Mouse (Mus musculus) fibroblast of lung, adult 2 months (primary cell): ENCODE measurements around the gene Ddah2.

ENCODE experiments used
- DNase-seq: peaks from one replicate; pipeline ENCODE4 v3.0.0-alpha.2; 2011; ENCODE audit warnings: low read depth

Gene Ddah2

DNA sequence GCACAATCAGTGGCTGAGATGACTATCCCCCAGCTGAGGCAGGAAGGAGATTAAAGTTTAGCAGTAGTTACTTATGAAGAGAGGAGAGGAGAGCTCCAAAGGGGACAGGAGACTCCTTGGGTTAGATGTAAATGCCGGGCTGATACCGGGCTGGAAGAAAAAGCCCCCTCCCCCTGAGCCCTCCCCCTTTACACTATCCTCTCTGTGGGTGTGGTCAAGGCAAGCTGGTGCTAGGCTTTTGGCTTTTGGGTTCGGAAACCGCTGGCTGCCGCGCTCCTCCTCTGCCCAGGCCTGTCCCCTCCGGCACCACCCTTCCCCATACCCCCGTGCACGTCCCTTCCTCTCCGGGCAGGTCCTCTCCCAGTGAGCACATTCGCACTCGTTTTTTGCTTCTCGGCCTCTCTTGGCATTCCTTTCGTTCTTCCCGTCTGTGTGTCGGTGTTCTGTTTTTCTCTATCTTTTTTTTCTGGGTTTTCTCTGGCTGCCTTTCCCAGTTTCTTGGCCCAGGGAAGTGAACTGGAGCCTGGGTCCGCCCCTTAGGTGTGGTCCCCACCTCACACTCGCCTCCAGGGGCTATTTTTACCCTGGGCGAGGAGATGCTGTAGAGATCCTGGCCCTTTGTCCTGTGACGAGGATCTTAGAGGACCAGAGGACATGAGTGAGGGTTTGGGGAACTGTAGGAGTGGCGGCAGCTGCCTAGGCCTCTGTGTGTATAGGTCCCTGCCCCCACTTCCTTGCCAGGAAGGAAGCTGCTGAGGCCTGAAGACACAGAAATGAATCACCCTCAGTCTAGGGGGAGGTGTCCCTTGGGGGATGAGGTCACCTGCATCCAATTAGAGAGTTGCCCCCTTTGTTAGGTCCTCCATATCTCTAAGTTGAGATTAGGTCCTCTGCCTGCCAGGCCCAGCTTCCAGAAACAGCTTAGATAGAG lies 7.4 kb upstream of the Ddah2 start:
- DNase-seq: peak; percentile 56

DNA sequence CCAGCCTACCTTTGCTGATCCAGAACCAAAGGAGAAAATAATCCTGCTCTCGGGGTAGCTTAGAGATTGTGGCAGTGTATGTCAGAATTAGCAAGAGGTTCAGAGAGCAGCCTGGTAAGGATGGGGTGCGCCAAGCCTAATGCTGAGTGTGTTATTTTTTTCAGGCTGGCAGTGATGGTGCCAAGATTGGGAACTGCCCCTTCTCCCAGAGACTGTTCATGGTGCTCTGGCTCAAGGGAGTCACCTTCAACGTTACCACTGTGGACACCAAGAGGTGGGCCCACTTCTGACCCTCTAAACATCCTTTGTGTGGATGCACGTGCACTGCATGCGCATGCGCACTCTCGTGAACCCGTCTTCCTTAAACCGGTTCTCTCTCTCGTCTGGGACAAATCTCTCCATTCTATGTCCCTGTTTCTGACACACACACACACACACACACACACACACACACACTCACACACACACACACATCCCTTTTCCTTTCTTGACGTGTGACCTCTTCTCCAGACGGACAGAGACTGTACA lies 6.5 kb upstream of the Ddah2 start:
- no peak for DNase-seq

GRCm38 (mm10) chr17:35055691-35056495 lies 2.9 kb upstream of the Ddah2 start:
- DNase-seq: no peak

GRCm38 (mm10) chr17:35057090-35057489 lies 1.7 kb upstream of the Ddah2 start:
- no peak for DNase-seq

GRCm38 (mm10) chr17:35058316-35058715 lies 519 bp upstream of the Ddah2 start:
- DNase-seq: no peak

GRCm38 (mm10) chr17:35060071-35060470 lies 1.2 kb downstream of the Ddah2 start:
- DNase-seq: no peak

- DNase-seq: no peak
Observed at GRCm38 (mm10) chr17:35060737-35061297, 2.0 kb downstream of the Ddah2 start.

- no peak for DNase-seq
Observed at GRCm38 (mm10) chr17:35061299-35061698, 2.5 kb downstream of the Ddah2 start.

DNA sequence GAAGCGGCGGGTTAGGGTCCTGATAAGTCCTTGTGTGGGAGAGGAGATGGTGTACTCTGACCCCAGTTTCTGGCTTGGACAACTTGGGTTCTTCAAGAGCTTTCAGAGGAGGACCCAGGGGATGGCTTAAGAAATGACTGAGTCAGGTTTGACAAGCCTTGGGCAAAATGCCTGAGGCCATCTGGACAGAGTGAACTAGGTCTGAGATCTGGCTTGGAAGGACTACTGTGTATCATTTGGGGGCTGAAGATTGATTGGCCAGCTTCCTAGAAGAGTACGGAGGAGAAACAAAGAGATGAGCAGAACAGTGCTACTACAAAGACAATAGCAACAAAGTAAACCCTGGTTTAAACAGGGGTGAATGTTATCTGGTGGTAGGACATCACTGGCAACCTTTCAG lies 4.6 kb downstream of the Ddah2 start:
- no peak for DNase-seq

DNA sequence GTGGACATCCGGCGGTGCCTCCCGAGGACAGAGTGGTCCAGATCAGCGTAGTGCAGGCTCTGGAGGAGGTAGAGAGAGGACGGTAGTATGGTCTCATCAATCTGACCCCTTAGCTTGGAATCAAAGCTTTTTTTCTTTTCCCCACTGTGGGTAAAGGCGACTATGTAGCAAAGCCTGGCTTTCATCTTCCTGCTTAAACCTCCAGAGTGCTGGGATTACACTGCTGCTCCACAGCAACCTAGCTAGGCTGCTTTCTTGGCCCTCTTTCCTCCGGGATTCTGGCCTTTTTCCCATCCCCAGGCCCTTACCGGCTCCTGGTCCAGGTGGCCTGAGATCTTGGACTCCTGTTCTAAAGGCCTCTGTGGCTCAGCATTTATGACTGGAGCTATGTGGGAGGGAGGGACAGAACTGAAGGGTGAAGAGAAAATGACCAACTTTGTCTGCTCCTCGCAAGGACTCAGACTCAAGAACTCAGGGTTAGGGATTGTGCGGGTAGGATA lies 5.6 kb downstream of the Ddah2 start:
- DNase-seq: no peak

DNA sequence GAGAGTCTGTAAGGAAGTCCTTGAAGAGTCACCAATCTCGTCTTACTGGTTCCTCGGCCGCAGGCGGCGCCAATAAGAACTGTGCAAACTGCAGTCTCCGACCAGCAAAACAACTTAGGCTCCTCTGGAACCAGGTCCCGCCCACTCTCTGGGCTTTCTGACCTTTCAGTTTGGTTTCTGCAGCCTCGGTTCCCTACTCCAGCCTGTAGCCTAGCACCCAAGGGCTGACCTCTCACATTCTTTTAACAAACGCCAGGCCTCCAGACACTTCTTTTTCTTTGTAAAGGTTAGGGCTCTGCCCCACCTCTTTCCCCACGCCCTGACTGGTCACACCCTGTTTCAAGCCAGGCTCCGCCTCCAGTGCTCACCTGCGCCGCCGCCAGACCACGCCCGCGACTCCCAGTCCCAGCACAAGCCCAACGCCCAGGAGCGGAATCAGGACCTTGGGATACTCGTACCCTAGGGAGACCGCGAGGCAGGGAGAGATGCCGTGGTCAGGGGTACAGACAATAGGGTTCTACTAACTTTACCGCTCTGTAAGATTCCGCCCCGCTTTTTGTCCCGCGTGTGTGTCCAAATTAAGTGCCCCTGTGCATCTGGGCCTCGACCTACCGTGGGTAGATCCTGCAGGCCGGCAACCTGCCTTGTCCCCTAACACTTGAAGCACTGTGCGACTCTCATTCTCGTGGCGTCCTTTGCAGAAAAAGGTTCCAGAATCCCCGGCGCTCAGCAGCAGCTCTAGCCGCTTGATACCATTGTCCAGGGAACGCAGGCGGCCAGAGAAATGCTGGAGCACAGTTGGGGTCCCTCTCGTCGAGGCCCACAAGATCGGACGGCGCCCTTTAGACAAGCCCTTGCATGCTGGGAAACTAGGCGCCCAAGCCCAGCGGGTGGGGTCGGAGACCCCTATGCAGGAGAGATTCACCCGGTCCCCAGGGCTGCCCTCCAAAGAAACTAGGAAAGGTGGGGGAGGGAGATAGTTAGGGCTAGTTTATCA lies 6.4 kb downstream of the Ddah2 start, which contains the start of gene Ly6g6c:
Gene Ly6g6c (plus strand): TSS at position 438 of the 997 bp plus-strand sequence.
- DNase-seq: no peak

DNA sequence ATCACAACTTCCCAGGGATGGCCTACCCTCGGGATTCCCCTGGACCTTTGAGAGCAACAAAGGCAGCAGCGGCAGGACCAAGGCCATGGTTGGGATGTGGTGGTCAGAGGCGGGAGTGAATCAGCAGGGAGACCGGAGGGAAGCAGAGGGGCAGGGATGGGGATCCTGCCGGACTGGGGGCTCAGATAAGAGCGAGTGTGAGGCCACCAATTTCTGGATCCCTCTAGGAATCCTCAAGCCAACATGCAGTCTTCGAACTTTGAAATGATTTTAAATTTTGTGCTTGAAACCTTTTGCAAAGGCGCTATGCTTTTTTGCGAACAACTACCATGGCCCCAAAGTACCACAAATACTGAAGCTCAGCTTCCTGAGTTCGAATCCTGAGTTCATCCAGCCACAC lies 7.2 kb downstream of the Ddah2 start, which contains the start of gene Mpig6b:
Gene Mpig6b (minus strand): TSS at position 101 of the 400 bp plus-strand sequence.
- no peak for DNase-seq

DNA sequence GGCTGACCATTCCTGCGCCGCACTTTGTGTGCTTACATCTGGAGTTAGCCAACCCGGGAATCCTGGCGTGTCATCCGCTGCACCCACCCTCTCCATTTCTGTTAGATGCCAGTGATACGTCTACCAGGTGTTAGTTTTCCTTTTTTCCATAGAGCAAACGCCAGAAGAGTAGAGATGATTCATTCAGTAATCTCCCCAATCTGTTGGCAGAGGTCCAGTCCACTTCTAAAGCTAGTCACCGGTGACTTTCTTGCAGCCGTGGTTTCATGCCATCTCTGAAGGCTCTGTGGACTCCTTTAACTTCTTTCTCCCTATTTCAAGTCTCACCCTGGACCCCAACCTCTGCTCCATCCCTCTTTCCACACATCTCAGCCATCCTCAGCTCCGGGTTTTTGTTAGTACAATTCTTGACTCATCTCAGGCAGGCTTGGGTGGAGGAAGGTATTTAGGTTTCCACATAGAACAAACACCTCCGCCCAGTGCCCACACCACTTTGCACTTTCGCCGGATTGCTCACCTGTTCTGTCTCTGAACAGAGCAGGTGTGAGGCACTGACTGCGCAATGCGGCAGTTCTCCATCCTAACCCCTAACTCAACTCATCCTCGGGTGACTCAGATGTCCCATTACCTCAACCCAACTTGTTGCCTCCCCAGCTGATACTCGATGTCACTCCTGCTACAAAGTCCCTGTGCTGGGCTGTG lies 9.5 kb downstream of the Ddah2 start:
- no peak for DNase-seq

GRCm38 (mm10) chr17:35070556-35071229 lies 11.9 kb downstream of the Ddah2 start:
- no peak for DNase-seq

DNA sequence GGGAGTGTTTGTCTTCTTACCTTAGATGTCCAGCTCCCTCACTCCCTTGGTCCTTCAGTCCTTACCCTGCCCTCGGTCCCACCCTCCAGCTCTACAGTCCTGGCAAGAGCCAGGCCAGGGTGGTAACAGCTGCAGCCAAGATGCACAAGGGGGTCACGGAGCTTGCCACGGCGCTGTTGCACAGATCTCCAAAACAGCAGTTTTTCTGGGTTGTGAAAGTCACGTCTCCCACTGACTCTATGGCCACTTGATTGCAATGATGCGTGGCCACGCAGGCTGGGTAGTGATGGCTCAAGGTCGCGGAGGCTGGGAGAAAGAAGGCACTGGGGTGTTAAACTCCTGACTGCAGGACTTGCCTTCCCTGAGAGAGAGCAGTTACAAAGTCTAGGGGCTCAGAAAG lies 12.6 kb downstream of the Ddah2 start:
- DNase-seq: no peak

DNA sequence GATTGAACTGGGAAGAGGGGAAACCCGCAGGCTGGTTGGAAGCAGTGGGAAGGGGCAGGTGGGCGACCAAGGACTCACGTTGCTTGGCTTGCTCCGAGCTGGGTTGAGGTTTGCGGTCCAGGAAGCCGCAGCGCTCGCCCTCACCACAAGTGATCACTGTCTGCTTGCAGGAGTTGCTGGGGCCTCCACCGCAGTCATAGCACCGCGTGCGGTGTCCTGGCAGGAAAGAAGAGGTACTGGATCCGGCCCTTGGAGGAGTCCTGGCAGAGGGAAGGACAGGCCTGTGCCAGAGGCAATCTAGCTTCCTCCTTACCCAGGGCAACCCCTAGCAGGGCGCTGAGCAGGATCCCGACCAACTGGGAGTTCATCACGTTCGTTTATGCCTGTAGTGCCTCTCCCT lies 15.3 kb downstream of the Ddah2 start:
- DNase-seq: no peak

DNA sequence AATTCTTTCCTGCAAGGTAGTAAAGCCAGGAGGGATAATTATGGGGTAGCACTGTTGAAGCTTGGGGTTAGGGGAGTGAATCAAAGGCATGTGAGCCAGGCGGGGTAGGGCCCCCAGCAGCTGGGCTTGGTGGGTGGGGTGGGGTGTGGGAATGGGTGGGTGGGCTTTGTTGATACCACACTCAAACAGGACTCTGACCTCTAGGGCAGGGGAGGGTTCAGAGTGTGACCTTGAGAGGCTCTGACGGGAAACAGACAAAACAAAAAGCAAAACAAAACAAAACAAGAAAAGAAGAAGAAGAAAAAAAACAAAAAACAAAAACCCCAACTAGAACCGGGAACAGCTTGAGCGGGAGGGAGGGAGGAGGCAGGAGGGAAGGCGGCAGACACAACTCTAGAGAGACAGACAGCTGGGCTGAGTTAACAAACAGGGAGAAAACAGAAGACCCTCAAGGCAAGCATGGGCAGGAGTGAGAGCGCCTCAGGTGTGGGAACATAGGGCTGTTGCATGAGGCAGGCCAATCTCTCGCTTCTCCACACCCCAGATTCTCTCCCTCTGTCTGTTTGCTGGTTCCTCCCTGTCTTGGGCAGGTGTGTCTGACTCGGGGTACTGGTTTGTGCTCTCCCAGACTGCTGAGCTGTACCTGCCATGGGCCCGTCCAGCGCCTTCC lies 17.8 kb downstream of the Ddah2 start, which contains the start of gene Ly6g6e:
Gene Ly6g6e (plus strand): TSS at position 396 of the 670 bp plus-strand sequence.
- no peak for DNase-seq

- no peak for DNase-seq
Observed at GRCm38 (mm10) chr17:35077285-35077684, 18.4 kb downstream of the Ddah2 start.

GRCm38 (mm10) chr17:35077786-35078233 lies 19.0 kb downstream of the Ddah2 start, which contains the start of gene Ly6g6d:
Ly6g6d (minus strand) TSS chr17:35078065.
- DNase-seq: no peak
